Comparison of ENCODE assay signal across 24 mouse cellular contexts in genomic region chr16:46146962-46147361, GRCm38 (mm10). TPM values are rescaled to one million over a fixed set of nuclear protein-coding genes. Genes with fewer than 3 reads are reported as not detected.
DNase-seq lines count a peak whose midpoint lies in the region; ATAC-seq and TF ChIP-seq lines count a peak whose summit lies in the region.
"Had no signal": no experiment of that assay in that cellular context is flagged by ENCODE, and none has a peak within 500 bp of the region (broad histone marks: within the 10 kb centered on the region; RNA-seq: fewer than 3 reads in every experiment).

No protein-coding gene starts in this region.

- no peak for TF ChIP-seq EP300 in heart, adult 2 months (IDR thresholded peaks at IDR 0.05; ENCODE audit: insufficient read depth, low read depth, low read length)

- DNase-seq in heart, adult 2 months, result no peak
- no peak for DNase-seq in heart, postnatal 4 days
- no peak for DNase-seq in heart, postnatal 36 days
- peak; percentile 14 for DNase-seq in ovary, adult 18-20 months (ENCODE audit: low spot score)
- DNase-seq in ovary, postnatal 14 days (ENCODE audit: low spot score), result no peak
- DNase-seq: adrenal gland, postnatal 14 days; cerebellum, adult 11 months; cerebellum, adult 8-10 months; cerebellum, postnatal 14 days; embryo, embryonic 11 days; forebrain, postnatal 0 days; gastrocnemius, adult 2 months; gastrocnemius, postnatal 25 days; heart, postnatal 14 days; kidney, adult 8-10 months had no signal

- no peaks in the 10 kb centered on the region for H3K9me3 ChIP-seq in heart, embryonic 15.5 days (replicated peaks)
- H3K9me3 ChIP-seq: embryonic facial prominence, embryonic 13.5 days; forebrain, embryonic 13.5 days; hindbrain, embryonic 12.5 days had no signal

- no peak overlapping the region for H3K9ac ChIP-seq in heart, adult 2 months (ENCODE audit: low read depth, low read length)
- H3K9ac ChIP-seq in heart, embryonic 15.5 days, result no peak overlapping the region
- H3K9ac ChIP-seq: embryonic facial prominence, embryonic 13.5 days; forebrain, embryonic 13.5 days; forebrain, postnatal 0 days; hindbrain, embryonic 12.5 days had no signal

- H3K27me3 ChIP-seq in heart, adult 2 months (ENCODE audit: control insufficient read depth, insufficient read depth, low read length), result no peaks in the 10 kb centered on the region
- H3K27me3 ChIP-seq in heart, embryonic 15.5 days, result no peaks in the 10 kb centered on the region
- H3K27me3 ChIP-seq: embryonic facial prominence, embryonic 13.5 days; forebrain, embryonic 13.5 days; hindbrain, embryonic 12.5 days had no signal

- H3K4me1 ChIP-seq in heart, adult 2 months (ENCODE audit: control insufficient read depth, insufficient read depth, low read length), result no peaks in the 10 kb centered on the region
- peaks cover 4% of the 10 kb centered on the region; the same call in 1 of the 2 replicates for H3K4me1 ChIP-seq in heart, embryonic 15.5 days (replicated peaks)
- H3K4me1 ChIP-seq: embryonic facial prominence, embryonic 13.5 days; forebrain, embryonic 13.5 days; hindbrain, embryonic 12.5 days had no signal

- WGBS in heart, adult 2 months, result 53% methylated on average over 3 of the region's 3 CpGs
- 39% methylated on average over 3 of the region's 3 CpGs for WGBS in heart, embryonic 15.5 days

- intact Hi-C loops in heart, adult 2 months (cut with DNase I), result no loop called here
- intact Hi-C loops in heart, postnatal 36 days (cut with DNase I), result no loop called here

- no peak overlapping the region for H3K27ac ChIP-seq in heart, adult 2 months
- peak overlapping the region; percentile 39 for H3K27ac ChIP-seq in heart, embryonic 15.5 days
- H3K27ac ChIP-seq: embryonic facial prominence, embryonic 13.5 days; forebrain, embryonic 13.5 days; gastrocnemius, adult 2 months; hindbrain, embryonic 12.5 days had no signal

- ATAC-seq in heart, embryonic 15.5 days (replicated peaks; ENCODE audit: insufficient number of reproducible peaks, insufficient read depth, low FRiP score, low read depth), result peak; percentile 66
- ATAC-seq in frontal cortex, adult (ENCODE audit: low TSS enrichment), result no peak
- ATAC-seq: forebrain, embryonic 13.5 days; forebrain, postnatal 0 days; hindbrain, embryonic 16.5 days; inflammation-experienced regulatory T-cells, adult 6 months; intestine, postnatal 0 days had no signal

- no peak overlapping the region for H3K4me2 ChIP-seq in heart, embryonic 15.5 days
- H3K4me2 ChIP-seq: embryonic facial prominence, embryonic 13.5 days; forebrain, embryonic 13.5 days; hindbrain, embryonic 12.5 days had no signal

- H3K79me2 ChIP-seq in heart, adult 2 months (replicated peaks; ENCODE audit: control insufficient read depth, insufficient read depth, low read length), result no peaks in the 10 kb centered on the region

- H3K36me3 ChIP-seq in heart, adult 2 months (ENCODE audit: control insufficient read depth, insufficient read depth, low read length), result no peaks in the 10 kb centered on the region
- no peaks in the 10 kb centered on the region for H3K36me3 ChIP-seq in heart, embryonic 15.5 days
- H3K36me3 ChIP-seq: embryonic facial prominence, embryonic 13.5 days; hindbrain, embryonic 12.5 days had no signal

- H3K4me3 ChIP-seq in heart, adult 2 months, result no peak overlapping the region
- no peak overlapping the region for H3K4me3 ChIP-seq in heart, embryonic 15.5 days
- H3K4me3 ChIP-seq: embryonic facial prominence, embryonic 13.5 days; forebrain, embryonic 13.5 days; gastrocnemius, adult 2 months; hindbrain, embryonic 12.5 days had no signal

- peak; percentile 48 for TF ChIP-seq CTCF in heart, adult 2 months (IDR thresholded peaks at IDR 0.05)

- no peak for TF ChIP-seq POLR2A in heart, adult 2 months (IDR thresholded peaks at IDR 0.05; ENCODE audit: insufficient read depth, low read depth, low read length)

RNA-seq across cellular contexts. Expression of gene Gm4737, which starts 7.9 kb away (rescaled TPM):
- total RNA-seq in heart, adult 2 months (2021), result 10 to 100 TPM in 1 of 2 experiments, 1 to 10 TPM in 1; 9.7 to 12.8 TPM
- 4.5 and 12.2 TPM in 2 replicates for polyA plus RNA-seq in heart, adult 2 months (2012; rRNA removed)
- total RNA-seq in heart, postnatal 4 days (2021), result 10 to 100 TPM; 18.7 to 21.9 TPM
- polyA plus RNA-seq in heart, embryonic 15.5 days (2015; fragmentation: Nextera tagmentation; extraction: Ambion mirVana), result 0.78 and 1.9 TPM in 2 replicates
- 10 to 100 TPM; 12.1 to 12.9 TPM for total RNA-seq in heart, postnatal 36 days (2021)

RNA-seq across cellular contexts. Expression of gene Cd96, which starts 26.9 kb away (rescaled TPM):
- total RNA-seq in heart, adult 2 months (2021), result not detected
- polyA plus RNA-seq in heart, adult 2 months (2012; rRNA removed), result 0.18 TPM in 2 replicates
- total RNA-seq in heart, postnatal 4 days (2021), result not detected
- polyA plus RNA-seq in heart, embryonic 15.5 days (2015; fragmentation: Nextera tagmentation; extraction: Ambion mirVana), result 0.09 and 1.3 TPM in 2 replicates
- not detected for total RNA-seq in heart, postnatal 36 days (2021)
- total RNA-seq: adrenal gland, postnatal 14 days; gastrocnemius, adult 2 months; gastrocnemius, postnatal 25 days had no signal
- polyA plus RNA-seq: embryonic facial prominence, embryonic 13.5 days; forebrain, embryonic 13.5 days; forebrain, postnatal 0 days; hindbrain, embryonic 12.5 days; kidney, embryonic 16.5 days had no signal
